Mouse (Mus musculus): ENCODE measurements at regions not wholly inside any gene's neighbourhood (a gene's known extent, or its start where the extent isn't known, plus 50 kb on each side); places are given as distances from the start of the nearest gene placed in this dataset.

GRCm38 (mm10) chr9:43419993-43420715 lies 109.5 kb downstream of the Trim29 start:
- TF ChIP-seq CTCF (IDR thresholded peaks at IDR 0.05; ENCODE audit: low read depth, low read length): no peak
- TF ChIP-seq GATA1 (IDR thresholded peaks at IDR 0.05; ENCODE audit: borderline replicate concordance, low read length): no peak
- TF ChIP-seq POLR2AphosphoS5 (IDR thresholded peaks at IDR 0.05; ENCODE audit: insufficient replicate concordance, low read depth, low read length): no peak
- TF ChIP-seq TAL1 (conservative IDR thresholded peaks at IDR 0.05; ENCODE audit: low read depth, low read length): no peak
